ENCODE assay signal across 20 mouse cellular contexts in the genomic region with DNA sequence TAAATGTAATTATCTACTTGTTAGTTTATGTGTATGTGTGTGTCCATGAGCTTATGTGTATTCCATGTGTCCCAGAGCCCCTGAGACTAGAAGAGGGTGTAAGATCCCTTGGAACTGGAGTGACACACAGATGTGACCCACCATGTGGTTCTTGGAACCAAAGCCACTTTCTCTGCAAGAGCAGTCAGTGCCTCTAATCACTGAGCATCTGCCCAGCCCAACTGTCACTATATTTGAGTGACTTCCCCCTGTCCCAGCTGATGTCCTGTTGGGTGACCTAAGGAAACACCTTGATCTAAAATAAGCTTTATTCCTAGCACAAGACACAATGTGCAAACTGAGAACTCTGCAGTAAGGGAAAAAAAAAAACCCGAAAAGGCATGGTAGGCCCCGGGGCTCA. TPM values are rescaled to one million over a fixed set of nuclear protein-coding genes. Genes with fewer than 3 reads are reported as not detected.
DNase-seq lines count a peak whose midpoint lies in the region; ATAC-seq and TF ChIP-seq lines count a peak whose summit lies in the region.
"Had no signal": no experiment of that assay in that cellular context is flagged by ENCODE, and none has a peak within 500 bp of the region (broad histone marks: within the 10 kb centered on the region; RNA-seq: fewer than 3 reads in every experiment).

No protein-coding gene starts in this region.

- no peak for ATAC-seq in forebrain, embryonic 11.5 days (replicated peaks; ENCODE audit: low FRiP score)
- ATAC-seq in forebrain, embryonic 12.5 days (ENCODE audit: low FRiP score), result no peak
- no peak for ATAC-seq in hindbrain, postnatal 0 days
- ATAC-seq in hindbrain, embryonic 11.5 days (ENCODE audit: low FRiP score), result no peak
- ATAC-seq in midbrain, embryonic 14.5 days (ENCODE audit: low FRiP score, low TSS enrichment), result no peak
- ATAC-seq in midbrain, embryonic 13.5 days, result no peak
- ATAC-seq: activated CD4-positive, CD25-positive, alpha-beta regulatory T cell, adult 4 months had no signal

- H3K9me3 ChIP-seq in forebrain, embryonic 11.5 days (ENCODE audit: control insufficient read depth, low read length), result no peaks in the 10 kb centered on the region
- H3K9me3 ChIP-seq in forebrain, embryonic 12.5 days, result no peaks in the 10 kb centered on the region
- H3K9me3 ChIP-seq in hindbrain, postnatal 0 days (ENCODE audit: low read length), result no peaks in the 10 kb centered on the region
- H3K9me3 ChIP-seq in hindbrain, embryonic 11.5 days (ENCODE audit: control insufficient read depth, low read length), result no peaks in the 10 kb centered on the region
- H3K9me3 ChIP-seq in midbrain, embryonic 14.5 days (ENCODE audit: control insufficient read depth, low read length), result no peaks in the 10 kb centered on the region
- H3K9me3 ChIP-seq in midbrain, embryonic 13.5 days, result no peaks in the 10 kb centered on the region
- H3K9me3 ChIP-seq: hindbrain, embryonic 13.5 days; kidney, embryonic 15.5 days; limb, embryonic 15.5 days; liver, embryonic 15.5 days had no signal

- no peak for TF ChIP-seq CTCF in hindbrain, postnatal 0 days (IDR thresholded peaks at IDR 0.05; ENCODE audit: low read depth)

- no peaks in the 10 kb centered on the region for H3K27me3 ChIP-seq in forebrain, embryonic 11.5 days (ENCODE audit: control insufficient read depth, insufficient read depth, low read length)
- H3K27me3 ChIP-seq in forebrain, embryonic 12.5 days, result no peaks in the 10 kb centered on the region
- H3K27me3 ChIP-seq in hindbrain, postnatal 0 days (ENCODE audit: insufficient read depth, low read length), result no peaks in the 10 kb centered on the region
- no peaks in the 10 kb centered on the region for H3K27me3 ChIP-seq in hindbrain, embryonic 11.5 days (ENCODE audit: control insufficient read depth, insufficient read depth, low read length)
- H3K27me3 ChIP-seq in midbrain, embryonic 14.5 days (ENCODE audit: control insufficient read depth, insufficient read depth, low read length), result no peaks in the 10 kb centered on the region
- H3K27me3 ChIP-seq in midbrain, embryonic 13.5 days, result no peaks in the 10 kb centered on the region
- H3K27me3 ChIP-seq: kidney, embryonic 15.5 days; limb, embryonic 15.5 days; liver, embryonic 15.5 days had no signal

- no peaks in the 10 kb centered on the region for H3K36me3 ChIP-seq in forebrain, embryonic 11.5 days (ENCODE audit: control insufficient read depth, insufficient read depth, low read length)
- no peaks in the 10 kb centered on the region for H3K36me3 ChIP-seq in forebrain, embryonic 12.5 days (replicated peaks)
- no peaks in the 10 kb centered on the region for H3K36me3 ChIP-seq in hindbrain, postnatal 0 days (ENCODE audit: insufficient read depth, low read length)
- H3K36me3 ChIP-seq in hindbrain, embryonic 11.5 days (ENCODE audit: control insufficient read depth, insufficient read depth, low read length), result no peaks in the 10 kb centered on the region
- H3K36me3 ChIP-seq in midbrain, embryonic 14.5 days (ENCODE audit: control insufficient read depth, insufficient read depth, low read length), result no peaks in the 10 kb centered on the region
- no peaks in the 10 kb centered on the region for H3K36me3 ChIP-seq in midbrain, embryonic 13.5 days
- H3K36me3 ChIP-seq: hindbrain, embryonic 13.5 days; kidney, embryonic 15.5 days; limb, embryonic 15.5 days; liver, embryonic 15.5 days had no signal

- H3K4me1 ChIP-seq in forebrain, embryonic 11.5 days (replicated peaks; ENCODE audit: control insufficient read depth, insufficient read depth, low read length), result peaks cover 13% of the 10 kb centered on the region
- peaks cover 35% of the 10 kb centered on the region for H3K4me1 ChIP-seq in forebrain, embryonic 12.5 days
- H3K4me1 ChIP-seq in hindbrain, postnatal 0 days (ENCODE audit: insufficient read depth, low read length), result no peaks in the 10 kb centered on the region; the same call in 1 of the 2 replicates
- peaks cover 11% of the 10 kb centered on the region for H3K4me1 ChIP-seq in hindbrain, embryonic 11.5 days (replicated peaks; ENCODE audit: control insufficient read depth, insufficient read depth, low read length)
- H3K4me1 ChIP-seq in midbrain, embryonic 14.5 days (ENCODE audit: control insufficient read depth, insufficient read depth, low read length), result peaks cover 8% of the 10 kb centered on the region; the same call in 1 of the 2 replicates
- peaks cover 32% of the 10 kb centered on the region for H3K4me1 ChIP-seq in midbrain, embryonic 13.5 days (replicated peaks)

- WGBS in forebrain, embryonic 11.5 days, result 85% methylated on average over 2 of the region's 2 CpGs
- 79% methylated on average over 2 of the region's 2 CpGs for WGBS in forebrain, embryonic 12.5 days
- WGBS in hindbrain, postnatal 0 days, result 78% methylated on average over 2 of the region's 2 CpGs
- WGBS in hindbrain, embryonic 11.5 days, result 74% methylated on average over 2 of the region's 2 CpGs
- 91% methylated on average over 2 of the region's 2 CpGs for WGBS in midbrain, embryonic 14.5 days
- whole genome bisulfite sequencing in midbrain, embryonic 13.5 days, result 73% methylated on average over 2 of the region's 2 CpGs

- H3K4me3 ChIP-seq in forebrain, embryonic 11.5 days (ENCODE audit: low read depth, low read length), result no peak overlapping the region
- no peak overlapping the region for H3K4me3 ChIP-seq in forebrain, embryonic 12.5 days (replicated peaks)
- H3K4me3 ChIP-seq in hindbrain, postnatal 0 days (ENCODE audit: low read length), result no peak overlapping the region
- no peak overlapping the region for H3K4me3 ChIP-seq in hindbrain, embryonic 11.5 days (ENCODE audit: low read depth, low read length)
- H3K4me3 ChIP-seq in midbrain, embryonic 14.5 days (replicated peaks; ENCODE audit: low read depth, low read length), result no peak overlapping the region
- H3K4me3 ChIP-seq in midbrain, embryonic 13.5 days (replicated peaks), result no peak overlapping the region
- H3K4me3 ChIP-seq: hindbrain, embryonic 13.5 days; liver, embryonic 15.5 days had no signal

- H3K9ac ChIP-seq in forebrain, embryonic 11.5 days (ENCODE audit: low read length), result no peak overlapping the region
- H3K9ac ChIP-seq in forebrain, embryonic 12.5 days, result no peak overlapping the region
- H3K9ac ChIP-seq in hindbrain, postnatal 0 days (replicated peaks; ENCODE audit: low read length), result no peak overlapping the region
- no peak overlapping the region for H3K9ac ChIP-seq in hindbrain, embryonic 11.5 days (ENCODE audit: low read depth, low read length)
- no peak overlapping the region for H3K9ac ChIP-seq in midbrain, embryonic 14.5 days (replicated peaks; ENCODE audit: low read length)
- no peak overlapping the region for H3K9ac ChIP-seq in midbrain, embryonic 13.5 days (replicated peaks)
- H3K9ac ChIP-seq: hindbrain, embryonic 13.5 days; kidney, embryonic 15.5 days; limb, embryonic 15.5 days; liver, embryonic 15.5 days had no signal

- H3K27ac ChIP-seq in forebrain, embryonic 11.5 days (ENCODE audit: low read depth, low read length), result no peak overlapping the region
- no peak overlapping the region; the same call in 1 of the 2 replicates for H3K27ac ChIP-seq in forebrain, embryonic 12.5 days
- H3K27ac ChIP-seq in hindbrain, postnatal 0 days, result peak overlapping the region; percentile 0; the same call in 1 of the 2 replicates
- no peak overlapping the region for H3K27ac ChIP-seq in hindbrain, embryonic 11.5 days (ENCODE audit: low read depth, low read length)
- H3K27ac ChIP-seq in midbrain, embryonic 14.5 days (replicated peaks; ENCODE audit: low read depth, low read length), result 0 out of 2 replicates have a peak overlapping the region, but pooled peaks have one; percentile 20
- no peak overlapping the region for H3K27ac ChIP-seq in midbrain, embryonic 13.5 days
- H3K27ac ChIP-seq: liver, embryonic 15.5 days had no signal

- no peak overlapping the region for H3K4me2 ChIP-seq in forebrain, embryonic 11.5 days (ENCODE audit: low read depth, low read length, severe bottlenecking)
- no peak overlapping the region for H3K4me2 ChIP-seq in forebrain, embryonic 12.5 days
- H3K4me2 ChIP-seq in hindbrain, postnatal 0 days (ENCODE audit: low read depth, low read length), result no peak overlapping the region
- no peak overlapping the region for H3K4me2 ChIP-seq in hindbrain, embryonic 11.5 days (replicated peaks; ENCODE audit: low read depth, low read length)
- no peak overlapping the region for H3K4me2 ChIP-seq in midbrain, embryonic 14.5 days (ENCODE audit: low read length)
- H3K4me2 ChIP-seq in midbrain, embryonic 13.5 days (replicated peaks), result no peak overlapping the region
- H3K4me2 ChIP-seq: liver, embryonic 15.5 days had no signal

- DNase-seq in forebrain, embryonic 11.5 days (ENCODE audit: low spot score), result peak; percentile 38
- peak; percentile 24 for DNase-seq in hindbrain, postnatal 0 days (ENCODE audit: low spot score)
- DNase-seq in hindbrain, embryonic 11.5 days (ENCODE audit: low spot score), result no peak
- no peak for DNase-seq in midbrain, embryonic 14.5 days
- no peak for DNase-seq in spleen, adult 12 weeks (ENCODE audit: low spot score)
- DNase-seq: adrenal gland, postnatal 10 days; heart, postnatal 10 days; kidney, adult 11 months; kidney, postnatal 36 days; layer of hippocampus, adult 9-11 months; thymus, adult 2 months had no signal

RNA-seq across cellular contexts. Expression of a gene that starts 0.5 kb away (rescaled TPM):
- 4.0 and 4.1 TPM in 2 replicates for polyA plus RNA-seq in forebrain, embryonic 11.5 days (2014; fragmentation: Nextera tagmentation; extraction: Ambion mirVana)
- polyA plus RNA-seq in forebrain, embryonic 12.5 days (2016; fragmentation: Nextera tagmentation; extraction: Ambion mirVana), result 7.4 and 7.7 TPM in 2 replicates
- total RNA-seq in hindbrain, postnatal 0 days (2014; rRNA removed), result 0.65 and 2.1 TPM in 2 replicates
- 2.4 and 2.7 TPM in 2 replicates for polyA plus RNA-seq in hindbrain, postnatal 0 days (2015; fragmentation: Nextera tagmentation; extraction: Ambion mirVana)
- 3.0 and 4.0 TPM in 2 replicates for polyA plus RNA-seq in hindbrain, embryonic 11.5 days (2014; fragmentation: Nextera tagmentation; extraction: Ambion mirVana)
- 2.0 and 2.2 TPM in 2 replicates for polyA plus RNA-seq in midbrain, embryonic 14.5 days (2014; fragmentation: Nextera tagmentation; extraction: Ambion mirVana)
- 3.8 and 4.3 TPM in 2 replicates for polyA plus RNA-seq in midbrain, embryonic 13.5 days (2015; fragmentation: Nextera tagmentation; extraction: Ambion mirVana)
- total RNA-seq: gastrocnemius, adult 8-10 months; left cerebral cortex, adult 18-20 months had no signal

RNA-seq across cellular contexts. Expression of a gene that starts 11.9 kb away (rescaled TPM):
- 0.15 and 0.27 TPM in 2 replicates for polyA plus RNA-seq in forebrain, embryonic 11.5 days (2014; fragmentation: Nextera tagmentation; extraction: Ambion mirVana)
- 0.17 and 0.27 TPM in 2 replicates for polyA plus RNA-seq in forebrain, embryonic 12.5 days (2016; fragmentation: Nextera tagmentation; extraction: Ambion mirVana)
- 0.68 and 1.2 TPM in 2 replicates for total RNA-seq in hindbrain, postnatal 0 days (2014; rRNA removed)
- polyA plus RNA-seq in hindbrain, postnatal 0 days (2015; fragmentation: Nextera tagmentation; extraction: Ambion mirVana), result 0.11 and 0.18 TPM in 2 replicates
- polyA plus RNA-seq in hindbrain, embryonic 11.5 days (2014; fragmentation: Nextera tagmentation; extraction: Ambion mirVana), result 0.10 and 0.36 TPM in 2 replicates
- 0.12 and 0.16 TPM in 2 replicates for polyA plus RNA-seq in midbrain, embryonic 14.5 days (2014; fragmentation: Nextera tagmentation; extraction: Ambion mirVana)
- 0.13 and 0.20 TPM in 2 replicates for polyA plus RNA-seq in midbrain, embryonic 13.5 days (2015; fragmentation: Nextera tagmentation; extraction: Ambion mirVana)

RNA-seq across cellular contexts. Expression of a gene that starts 18.2 kb away (rescaled TPM):
- 5.8 and 7.9 TPM in 2 replicates for polyA plus RNA-seq in forebrain, embryonic 11.5 days (2014; fragmentation: Nextera tagmentation; extraction: Ambion mirVana)
- 5.3 and 5.6 TPM in 2 replicates for polyA plus RNA-seq in forebrain, embryonic 12.5 days (2016; fragmentation: Nextera tagmentation; extraction: Ambion mirVana)
- 1.1 and 6.4 TPM in 2 replicates for total RNA-seq in hindbrain, postnatal 0 days (2014; rRNA removed)
- 2.2 and 3.1 TPM in 2 replicates for polyA plus RNA-seq in hindbrain, postnatal 0 days (2015; fragmentation: Nextera tagmentation; extraction: Ambion mirVana)
- polyA plus RNA-seq in hindbrain, embryonic 11.5 days (2014; fragmentation: Nextera tagmentation; extraction: Ambion mirVana), result 3.1 and 4.2 TPM in 2 replicates
- 2.1 and 2.8 TPM in 2 replicates for polyA plus RNA-seq in midbrain, embryonic 14.5 days (2014; fragmentation: Nextera tagmentation; extraction: Ambion mirVana)
- 3.3 and 3.7 TPM in 2 replicates for polyA plus RNA-seq in midbrain, embryonic 13.5 days (2015; fragmentation: Nextera tagmentation; extraction: Ambion mirVana)
- total RNA-seq: gastrocnemius, adult 8-10 months had no signal

RNA-seq across cellular contexts. Expression of a gene that starts 21.5 kb away (rescaled TPM):
- 67.7 and 74.5 TPM in 2 replicates for polyA plus RNA-seq in forebrain, embryonic 11.5 days (2014; fragmentation: Nextera tagmentation; extraction: Ambion mirVana)
- 152 and 155 TPM in 2 replicates for polyA plus RNA-seq in forebrain, embryonic 12.5 days (2016; fragmentation: Nextera tagmentation; extraction: Ambion mirVana)
- 56.9 and 59.5 TPM in 2 replicates for total RNA-seq in hindbrain, postnatal 0 days (2014; rRNA removed)
- 81.9 and 88.5 TPM in 2 replicates for polyA plus RNA-seq in hindbrain, postnatal 0 days (2015; fragmentation: Nextera tagmentation; extraction: Ambion mirVana)
- polyA plus RNA-seq in hindbrain, embryonic 11.5 days (2014; fragmentation: Nextera tagmentation; extraction: Ambion mirVana), result 45.6 and 85.1 TPM in 2 replicates
- polyA plus RNA-seq in midbrain, embryonic 14.5 days (2014; fragmentation: Nextera tagmentation; extraction: Ambion mirVana), result 17.7 and 22.8 TPM in 2 replicates
- polyA plus RNA-seq in midbrain, embryonic 13.5 days (2015; fragmentation: Nextera tagmentation; extraction: Ambion mirVana), result 93.7 and 99.6 TPM in 2 replicates

RNA-seq across cellular contexts. Expression of a gene that starts 27.5 kb away (rescaled TPM):
- 169 and 174 TPM in 2 replicates for polyA plus RNA-seq in forebrain, embryonic 11.5 days (2014; fragmentation: Nextera tagmentation; extraction: Ambion mirVana)
- polyA plus RNA-seq in forebrain, embryonic 12.5 days (2016; fragmentation: Nextera tagmentation; extraction: Ambion mirVana), result 158 and 159 TPM in 2 replicates
- 128 TPM in 2 replicates for total RNA-seq in hindbrain, postnatal 0 days (2014; rRNA removed)
- 39.9 and 41.7 TPM in 2 replicates for polyA plus RNA-seq in hindbrain, postnatal 0 days (2015; fragmentation: Nextera tagmentation; extraction: Ambion mirVana)
- 69.1 and 71.7 TPM in 2 replicates for polyA plus RNA-seq in hindbrain, embryonic 11.5 days (2014; fragmentation: Nextera tagmentation; extraction: Ambion mirVana)
- 43.4 and 51.1 TPM in 2 replicates for polyA plus RNA-seq in midbrain, embryonic 14.5 days (2014; fragmentation: Nextera tagmentation; extraction: Ambion mirVana)
- 61.0 and 69.1 TPM in 2 replicates for polyA plus RNA-seq in midbrain, embryonic 13.5 days (2015; fragmentation: Nextera tagmentation; extraction: Ambion mirVana)

Comparison
In these comparisons a context has a peak if more than half of its experiments do, and no peak if none do; other contexts are left out.
1. DNase-seq: peak in forebrain, embryonic 11.5 days (single experiment) and hindbrain, postnatal 0 days (single experiment); none in hindbrain, embryonic 11.5 days (single experiment), midbrain, embryonic 14.5 days (single experiment) and spleen, adult 12 weeks (single experiment).
2. H3K27ac ChIP-seq: peak in hindbrain, postnatal 0 days (single experiment) and midbrain, embryonic 14.5 days (single experiment); none in forebrain, embryonic 11.5 days (single experiment), forebrain, embryonic 12.5 days (single experiment), hindbrain, embryonic 11.5 days (single experiment) and midbrain, embryonic 13.5 days (single experiment).